Mouse (Mus musculus): Measurements from ENCODE around the gene Ripor1. TPM values are rescaled to one million over a fixed set of nuclear protein-coding genes. Genes with fewer than 3 reads are reported as not detected.
"Not testable (repeated sequence)": the region's sequence is repeated elsewhere in the genome, so short reads cannot be mapped to it uniquely, and the experiment has no call there.

Ripor1 gene
- polyA plus RNA-seq, 1 experiment from 2014 or later = 7.2 TPM

DNA sequence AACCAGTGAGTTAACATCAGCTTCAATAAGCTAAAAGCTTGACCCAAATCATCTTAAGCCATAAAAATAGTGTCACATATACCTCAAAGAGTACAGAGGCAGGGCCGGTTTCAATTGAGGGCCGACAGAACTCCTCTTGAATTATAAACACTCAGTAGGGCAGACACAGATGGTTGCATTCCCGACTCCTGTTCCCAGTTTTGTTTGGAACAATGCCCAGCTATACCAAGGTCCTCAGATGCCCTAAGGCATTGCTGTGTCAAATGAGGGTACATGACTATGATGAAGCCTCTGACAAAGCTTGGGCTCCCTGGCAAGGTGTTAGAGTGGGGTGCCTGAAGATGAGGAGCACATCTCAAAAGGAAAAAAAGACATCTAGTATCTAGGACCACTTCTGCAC lies 29.5 kb upstream of the Ripor1 start:
- H3K9ac ChIP-seq = no peak overlapping the region
- 66% methylated on average over 3 of the region's 3 CpGs for WGBS (ENCODE audit: insufficient replicate concordance)

DNA sequence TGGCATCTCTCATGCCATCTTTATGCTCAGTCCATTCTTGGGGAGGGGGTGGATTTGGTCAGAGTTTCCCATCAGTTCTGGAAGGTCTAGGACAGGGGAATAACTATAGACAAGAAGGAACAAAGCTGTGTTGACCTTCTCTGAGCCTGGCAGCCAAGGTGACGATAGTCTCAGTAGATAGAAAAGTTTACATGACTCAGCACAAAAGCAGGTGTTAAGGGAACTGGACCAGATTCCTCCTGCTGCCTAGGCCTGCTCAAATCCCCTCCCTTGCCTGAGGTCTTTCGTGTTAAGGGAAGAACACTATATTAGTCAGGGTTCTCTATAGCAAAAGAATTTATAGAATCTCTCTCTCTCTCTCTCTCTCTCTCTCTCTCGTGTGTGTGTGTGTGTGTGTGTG lies 25.3 kb upstream of the Ripor1 start:
- ATAC-seq (ENCODE audit: low read depth) (no peak), DNase-seq (no peak)
- Histone ChIP-seq H3K4me3 (replicated peaks) (no peak overlapping the region), H3K27ac (no peak overlapping the region), H3K9me3 (replicated peaks) (no peaks in the 10 kb centered on the region), H3K36me3 (no peaks in the 10 kb centered on the region), H3K9ac (no peak overlapping the region), H3K4me2 (no peak overlapping the region), H3K4me1 (replicated peaks) (no peaks in the 10 kb centered on the region), H3K27me3 (no peaks in the 10 kb centered on the region)
- WGBS (ENCODE audit: insufficient replicate concordance) = 42% methylated on average over 3 of the region's 3 CpGs

More for the DNA sequence above, 29.5 kb upstream of the Ripor1 start:
- no peak for DNase-seq
- no peaks in the 10 kb centered on the region for H3K4me1 ChIP-seq (replicated peaks)
- no peaks in the 10 kb centered on the region for H3K9me3 ChIP-seq (replicated peaks)
- H3K27ac ChIP-seq = no peak overlapping the region
- H3K4me2 ChIP-seq = no peak overlapping the region
- H3K27me3 ChIP-seq = no peaks in the 10 kb centered on the region
- H3K36me3 ChIP-seq = no peaks in the 10 kb centered on the region
- ATAC-seq (ENCODE audit: low read depth) = no peak
- no peak overlapping the region for H3K4me3 ChIP-seq (replicated peaks)

DNA sequence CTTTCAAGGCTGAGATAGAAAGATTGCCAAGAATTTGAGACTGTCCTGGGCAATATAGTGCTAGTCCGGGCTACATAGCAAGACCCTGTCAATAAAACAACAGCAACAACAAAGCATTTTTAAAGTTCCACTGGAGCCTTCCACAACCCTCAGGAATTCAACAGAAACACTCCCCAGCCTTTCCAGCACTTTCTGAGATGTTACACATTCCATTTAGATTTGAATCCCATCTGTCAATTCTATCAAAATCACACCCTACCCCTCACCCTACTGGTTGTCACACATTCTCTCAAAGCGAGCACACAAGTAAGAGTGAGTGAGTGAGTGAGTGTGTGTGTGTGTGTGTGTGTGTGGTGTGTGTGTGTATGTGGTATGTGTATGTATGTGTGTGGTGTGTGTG lies 12.6 kb upstream of the Ripor1 start:
- H3K27ac ChIP-seq = no peak overlapping the region
- no peaks in the 10 kb centered on the region for H3K9me3 ChIP-seq (replicated peaks)
- H3K27me3 ChIP-seq = peaks cover 13% of the 10 kb centered on the region
- DNase-seq (no peak), ATAC-seq (ENCODE audit: low read depth) (no peak)
- H3K4me1 ChIP-seq (replicated peaks) = peaks cover 26% of the 10 kb centered on the region
- no peak overlapping the region for H3K4me2 ChIP-seq
- no peak overlapping the region for H3K4me3 ChIP-seq (replicated peaks)
- no peaks in the 10 kb centered on the region for H3K36me3 ChIP-seq
- H3K9ac ChIP-seq = no peak overlapping the region
- 65% methylated on average over 2 of the region's 2 CpGs for WGBS (ENCODE audit: insufficient replicate concordance)

DNA sequence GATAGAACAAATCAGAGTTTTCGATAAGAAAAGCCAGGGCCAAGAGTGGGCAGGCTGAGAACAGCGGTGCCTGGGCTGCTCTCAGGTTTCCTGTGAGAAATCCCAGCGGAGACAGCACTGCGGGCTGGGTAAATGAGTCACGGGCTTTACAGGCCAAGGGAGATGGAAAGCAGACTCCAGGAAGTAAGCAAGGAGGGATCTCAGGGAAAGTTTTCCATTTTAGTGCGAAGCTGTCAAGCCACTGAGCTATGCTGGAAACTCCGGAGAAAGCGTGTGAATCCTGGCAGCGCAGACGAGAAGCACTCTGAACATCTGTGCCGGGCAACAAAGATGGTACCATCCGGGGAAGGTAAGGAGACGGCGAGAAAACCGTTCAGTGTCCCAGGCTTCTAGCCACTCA lies 11.2 kb upstream of the Ripor1 start:
- Histone ChIP-seq H3K27ac (no peak overlapping the region), H3K4me2 (no peak overlapping the region)
- ATAC-seq (ENCODE audit: low read depth) = no peak

DNA sequence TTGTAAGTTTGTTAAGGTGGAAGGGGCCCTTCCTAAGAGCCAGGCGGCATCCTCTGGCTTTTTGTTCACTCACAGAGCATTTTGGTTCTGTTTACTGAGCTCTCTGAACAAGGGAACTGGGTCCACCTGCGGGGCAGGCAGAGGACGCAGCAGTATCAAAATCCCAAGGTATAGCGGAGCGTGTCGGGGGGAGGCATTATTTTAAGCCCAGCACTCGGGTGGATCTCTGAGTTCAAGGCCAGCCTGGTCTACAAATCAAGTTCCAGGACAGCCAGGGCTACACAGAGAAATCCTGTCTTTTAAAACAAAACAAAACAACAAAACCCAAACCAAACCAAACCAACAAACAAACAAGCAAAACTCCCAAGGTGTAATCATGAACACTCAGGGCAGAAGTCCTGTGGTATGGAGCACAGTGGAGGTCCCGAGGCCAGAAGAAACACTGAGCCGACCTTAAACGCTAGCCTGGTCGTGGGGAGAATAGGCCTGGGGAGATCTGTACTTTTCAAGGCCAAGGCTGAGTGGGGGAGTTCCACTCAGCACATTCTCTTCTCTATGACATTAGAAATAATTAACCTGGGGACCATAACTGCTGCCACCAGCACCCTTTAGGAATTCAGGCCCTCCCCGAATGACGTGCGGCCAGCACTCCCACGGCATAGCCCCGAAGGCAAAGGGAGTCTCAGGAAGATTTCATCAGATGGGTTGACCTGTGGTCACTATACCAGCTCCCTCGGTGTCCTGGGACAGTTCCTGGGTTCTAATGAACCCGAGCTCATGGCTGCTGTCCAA lies 10.4 kb upstream of the Ripor1 start:
- no peak overlapping the region for H3K4me3 ChIP-seq (replicated peaks)
- H3K4me1 ChIP-seq (replicated peaks) = peaks cover 26% of the 10 kb centered on the region
- H3K9ac ChIP-seq = no peak overlapping the region
- no peaks in the 10 kb centered on the region for H3K9me3 ChIP-seq (replicated peaks)
- H3K27me3 ChIP-seq = peaks cover 13% of the 10 kb centered on the region
- no peaks in the 10 kb centered on the region for H3K36me3 ChIP-seq
- H3K4me2 ChIP-seq = no peak overlapping the region
- WGBS (ENCODE audit: insufficient replicate concordance) = 66% methylated on average over 18 of the region's 18 CpGs
- ATAC-seq (ENCODE audit: low read depth) = no peak
- H3K27ac ChIP-seq = no peak overlapping the region
- DNase-seq = no peak

More for the DNA sequence above, 11.2 kb upstream of the Ripor1 start:
- WGBS (ENCODE audit: insufficient replicate concordance) = 30% methylated on average over 15 of the region's 15 CpGs
- Histone ChIP-seq H3K9ac (no peak overlapping the region), H3K4me3 (replicated peaks) (no peak overlapping the region), H3K36me3 (no peaks in the 10 kb centered on the region), H3K4me1 (replicated peaks) (peaks cover 26% of the 10 kb centered on the region), H3K27me3 (peaks cover 13% of the 10 kb centered on the region), H3K9me3 (replicated peaks) (no peaks in the 10 kb centered on the region)
- DNase-seq = no peak

DNA sequence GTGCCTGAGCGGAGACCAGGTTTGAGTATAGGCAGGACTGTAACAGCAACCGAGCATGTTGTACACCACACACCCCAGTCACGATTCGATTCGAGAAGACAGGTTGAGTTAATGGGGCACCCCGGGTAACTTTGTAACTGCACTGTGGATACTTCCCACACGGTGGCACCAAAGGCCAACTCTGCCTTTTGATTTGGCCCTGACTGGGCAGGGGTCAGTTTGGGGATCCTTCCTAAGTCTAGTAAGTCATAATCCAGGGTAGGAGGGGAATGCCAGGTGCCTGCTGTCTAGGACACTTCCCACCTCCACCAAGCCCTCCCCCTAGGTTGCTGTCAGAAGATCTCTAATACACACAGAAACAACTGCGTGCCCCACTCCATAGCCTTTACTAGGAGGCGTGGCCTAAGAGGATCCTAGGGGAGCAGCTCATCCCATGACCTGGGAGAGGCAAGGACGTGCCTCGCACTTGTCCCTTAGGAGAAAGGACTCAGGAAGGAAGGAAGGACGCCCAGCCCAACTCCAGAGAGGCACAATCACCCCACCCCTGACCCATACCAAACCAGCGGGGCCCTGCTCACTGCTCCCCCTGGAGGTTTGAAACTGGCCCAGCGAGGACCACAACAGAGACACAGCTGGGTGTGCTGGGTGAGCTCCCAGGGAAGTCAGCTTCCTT lies 8.6 kb upstream of the Ripor1 start:
- no peak overlapping the region for H3K27ac ChIP-seq
- H3K36me3 ChIP-seq = no peaks in the 10 kb centered on the region
- ATAC-seq (ENCODE audit: low read depth) (peak; percentile 79), DNase-seq (peak; percentile 50)
- peaks cover 26% of the 10 kb centered on the region for H3K4me1 ChIP-seq (replicated peaks)
- H3K4me2 ChIP-seq = peak overlapping the region; percentile 60
- WGBS (ENCODE audit: insufficient replicate concordance) = 2% methylated on average over 14 of the region's 14 CpGs
- H3K9me3 ChIP-seq (replicated peaks) = no peaks in the 10 kb centered on the region
- H3K27me3 ChIP-seq = peaks cover 13% of the 10 kb centered on the region
- H3K4me3 ChIP-seq (replicated peaks) = peak overlapping the region; percentile 37
- H3K9ac ChIP-seq = peak overlapping the region; percentile 10; the same call in 1 of the 2 replicates

DNA sequence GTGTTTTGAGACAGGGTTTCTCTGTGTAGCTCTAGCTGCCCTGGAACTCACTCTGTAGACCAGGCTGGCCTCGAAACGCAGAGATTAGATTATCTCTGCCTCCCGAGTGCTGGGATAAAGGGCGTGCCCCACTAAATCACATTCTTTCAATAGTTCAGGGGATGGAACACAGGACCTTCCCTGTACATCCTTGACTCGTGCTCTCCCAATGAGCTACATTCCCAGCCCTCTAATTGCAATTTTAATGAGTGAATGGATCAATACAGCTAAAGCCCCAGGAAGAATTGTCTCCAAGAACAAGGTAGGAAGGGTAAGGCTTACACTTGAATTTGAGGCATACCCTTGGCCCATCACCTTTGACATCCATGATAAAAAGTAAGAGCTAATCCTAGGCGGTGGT lies 6.3 kb upstream of the Ripor1 start:
- H3K27me3 ChIP-seq = peaks cover 13% of the 10 kb centered on the region
- H3K4me3 ChIP-seq (replicated peaks) = no peak overlapping the region
- no peak overlapping the region for H3K9ac ChIP-seq
- H3K4me2 ChIP-seq = no peak overlapping the region
- no peaks in the 10 kb centered on the region for H3K36me3 ChIP-seq
- no peak for DNase-seq
- no peaks in the 10 kb centered on the region for H3K9me3 ChIP-seq (replicated peaks)
- no peak for ATAC-seq (ENCODE audit: low read depth)
- H3K27ac ChIP-seq = no peak overlapping the region
- peaks cover 26% of the 10 kb centered on the region for H3K4me1 ChIP-seq (replicated peaks)
- WGBS (ENCODE audit: insufficient replicate concordance) = 48% methylated on average over 6 of the region's 6 CpGs

DNA sequence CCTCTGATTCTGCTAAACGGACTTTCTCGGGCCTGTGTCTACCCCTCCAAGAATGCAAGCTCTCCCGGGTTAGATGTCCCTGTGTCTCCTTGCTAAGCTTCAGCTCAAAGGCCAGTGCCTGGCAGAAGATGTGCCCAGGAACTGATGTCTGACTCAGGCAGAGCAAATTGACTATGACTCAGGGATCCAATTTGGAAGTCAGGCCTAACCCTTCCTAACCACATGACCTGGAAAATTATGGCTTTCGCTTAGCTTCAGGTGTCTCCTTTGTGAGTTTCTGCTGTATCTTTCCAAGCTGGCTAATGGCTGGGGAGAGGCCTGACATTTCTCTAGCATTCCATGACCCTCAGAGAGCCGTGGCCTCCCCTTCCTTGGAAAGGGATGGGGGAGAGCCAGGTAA lies 3.8 kb upstream of the Ripor1 start:
- no peak for ATAC-seq (ENCODE audit: low read depth)
- 75% methylated on average over 5 of the region's 5 CpGs for WGBS (ENCODE audit: insufficient replicate concordance)
- DNase-seq = no peak
- Histone ChIP-seq H3K4me2 (no peak overlapping the region), H3K4me1 (replicated peaks) (peaks cover 33% of the 10 kb centered on the region), H3K9ac (no peak overlapping the region), H3K9me3 (replicated peaks) (no peaks in the 10 kb centered on the region), H3K4me3 (replicated peaks) (no peak overlapping the region), H3K36me3 (no peaks in the 10 kb centered on the region), H3K27ac (no peak overlapping the region), H3K27me3 (0 out of 2 replicates have a peak, but pooled peaks cover 5% of the 10 kb centered on the region)

DNA sequence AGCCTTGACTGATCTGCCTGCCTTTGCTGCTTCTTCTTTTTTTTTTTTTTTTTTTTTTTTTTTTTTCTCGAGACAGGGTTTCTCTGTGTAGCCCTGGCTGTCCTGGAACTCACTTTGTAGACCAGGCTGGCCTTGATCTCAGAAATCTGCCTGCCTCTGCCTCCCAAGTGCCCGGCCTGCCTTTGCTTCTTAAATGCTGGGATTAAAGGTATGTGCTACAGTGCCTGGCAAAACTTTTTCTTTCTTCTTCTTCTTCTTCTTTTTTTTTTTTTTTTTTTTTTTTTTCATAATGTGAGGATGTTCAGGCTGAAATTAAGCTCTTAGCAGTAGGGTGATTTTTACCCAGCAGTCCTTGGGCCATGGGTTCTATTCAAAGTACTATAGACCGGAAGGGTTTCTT lies 2.5 kb upstream of the Ripor1 start:
- not testable (repeated sequence) for H3K9me3 ChIP-seq (replicated peaks); H3K27me3 ChIP-seq; H3K36me3 ChIP-seq; H3K27ac ChIP-seq; ATAC-seq (ENCODE audit: low read depth); DNase-seq; H3K4me3 ChIP-seq (replicated peaks); H3K4me2 ChIP-seq; H3K9ac ChIP-seq
- H3K4me1 ChIP-seq (replicated peaks) = peaks cover 37% of the 10 kb centered on the region
- 45% methylated on average over 3 of the region's 3 CpGs for WGBS (ENCODE audit: insufficient replicate concordance)

DNA sequence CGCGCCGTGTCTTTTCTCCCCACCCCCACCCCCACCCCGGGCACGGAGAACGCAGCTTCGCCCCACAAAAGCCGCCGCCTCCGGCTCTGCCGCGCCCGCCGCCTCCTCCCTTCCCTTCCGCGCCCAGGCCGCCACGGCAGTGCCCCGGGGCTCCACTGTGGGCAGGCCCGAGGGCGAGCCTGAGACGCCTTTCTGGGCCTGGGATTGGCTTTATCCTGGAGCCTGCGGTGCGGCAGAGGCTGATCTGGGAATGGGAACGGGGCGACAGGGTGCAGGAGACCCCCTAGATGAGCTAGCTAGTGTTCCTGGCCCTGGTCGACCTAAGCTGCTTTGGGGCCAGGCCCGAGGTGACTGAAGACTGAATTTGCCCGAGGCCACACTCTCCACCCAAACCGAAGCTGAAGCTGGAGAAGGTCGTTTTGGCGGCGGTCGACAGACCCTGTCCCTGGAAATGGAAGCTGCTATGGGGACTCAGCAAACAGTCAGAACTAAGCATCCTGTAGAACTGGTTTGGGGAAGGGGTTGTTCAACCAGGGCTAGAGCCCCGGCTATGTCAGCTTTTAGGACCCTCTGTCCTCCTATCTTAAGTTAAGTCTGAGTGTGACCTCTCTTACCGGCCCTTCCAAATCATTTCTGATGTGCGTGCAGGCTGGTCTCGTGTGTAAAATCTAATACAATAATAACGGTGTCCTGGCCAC lies 585 bp downstream of the Ripor1 start:
- 0 out of 2 replicates have a peak, but pooled peaks cover 5% of the 10 kb centered on the region for H3K27me3 ChIP-seq
- DNase-seq (peak; percentile 40), ATAC-seq (ENCODE audit: low read depth) (peak; percentile 54)
- peak overlapping the region; percentile 86 for H3K9ac ChIP-seq
- H3K4me2 ChIP-seq = peak overlapping the region; percentile 98
- H3K4me1 ChIP-seq (replicated peaks) = peaks cover 68% of the 10 kb centered on the region
- H3K9me3 ChIP-seq (replicated peaks) = no peaks in the 10 kb centered on the region
- peak overlapping the region; percentile 86 for H3K27ac ChIP-seq
- no peaks in the 10 kb centered on the region for H3K36me3 ChIP-seq
- WGBS (ENCODE audit: insufficient replicate concordance) = 1% methylated on average over 38 of the region's 39 CpGs
- H3K4me3 ChIP-seq (replicated peaks) = peak overlapping the region; percentile 76

All from liver, embryonic 13.5 days (tissue).